37 mouse cellular contexts compared by ENCODE assay signal in genomic region chr1:157150107-157150506, GRCm38 (mm10). TPM values are rescaled to one million over a fixed set of nuclear protein-coding genes. Genes with fewer than 3 reads are reported as not detected.
"Had no signal": no experiment of that assay in that cellular context is flagged by ENCODE, and none has a peak within 500 bp of the region (broad histone marks: within the 10 kb centered on the region; RNA-seq: fewer than 3 reads in every experiment).

No protein-coding gene starts in this region.

- ATAC-seq: liver, embryonic 12.5 days; liver, postnatal 0 days; lung, postnatal 0 days; midbrain, embryonic 13.5 days; midbrain, embryonic 15.5 days had no signal

- H3K4me1 ChIP-seq: limb, embryonic 10.5 days; limb, embryonic 12.5 days; limb, embryonic 13.5 days; limb, embryonic 15.5 days; liver, embryonic 12.5 days; liver, embryonic 13.5 days; liver, embryonic 15.5 days; lung, embryonic 15.5 days; midbrain, embryonic 15.5 days; neural tube, embryonic 12.5 days had no signal

- H3K27me3 ChIP-seq: limb, embryonic 12.5 days; limb, embryonic 13.5 days; limb, embryonic 15.5 days; liver, embryonic 12.5 days; liver, embryonic 13.5 days; liver, embryonic 15.5 days; lung, embryonic 15.5 days; megakaryocyte, embryonic 14.5 days; midbrain, embryonic 12.5 days; midbrain, embryonic 13.5 days; midbrain, embryonic 15.5 days; neural tube, embryonic 12.5 days had no signal

- DNase-seq: left cerebral cortex, postnatal 4 days; liver; liver, embryonic 13.5 days; liver, postnatal 0 days; lung, adult 18-20 months; lung, adult 2 months; lung, embryonic 14.5 days; lung, postnatal 10 days; lung, postnatal 14 days; lung, postnatal 36 days; lung, postnatal 4 days; midbrain, embryonic 14.5 days had no signal

- H3K27ac ChIP-seq: left cerebral cortex, adult 2 months; limb, embryonic 10.5 days; limb, embryonic 12.5 days; limb, embryonic 13.5 days; limb, embryonic 15.5 days; liver, embryonic 12.5 days; liver, embryonic 13.5 days; liver, embryonic 14.5 days; liver, embryonic 15.5 days; lung, embryonic 15.5 days; macrophage; midbrain, embryonic 10.5 days; midbrain, embryonic 12.5 days; midbrain, embryonic 13.5 days; midbrain, embryonic 15.5 days; neural tube, embryonic 12.5 days had no signal

- H3K9me3 ChIP-seq: limb, embryonic 10.5 days; limb, embryonic 12.5 days; limb, embryonic 13.5 days; limb, embryonic 15.5 days; liver, embryonic 12.5 days; liver, embryonic 13.5 days; liver, embryonic 15.5 days; lung, embryonic 15.5 days; megakaryocyte, embryonic 14.5 days; midbrain, embryonic 10.5 days; midbrain, embryonic 12.5 days; midbrain, embryonic 13.5 days; midbrain, embryonic 15.5 days; neural tube, embryonic 12.5 days had no signal

- H3K36me3 ChIP-seq: limb, embryonic 12.5 days; limb, embryonic 15.5 days; liver, embryonic 12.5 days; liver, embryonic 13.5 days; liver, embryonic 15.5 days; lung, embryonic 15.5 days had no signal

- H3K4me2 ChIP-seq: limb, embryonic 12.5 days; limb, embryonic 13.5 days; limb, embryonic 15.5 days; liver, embryonic 11.5 days; liver, embryonic 12.5 days; liver, embryonic 13.5 days; liver, embryonic 15.5 days; lung, embryonic 14.5 days; lung, embryonic 15.5 days; midbrain, embryonic 12.5 days; midbrain, embryonic 13.5 days; midbrain, embryonic 15.5 days; neural tube, embryonic 12.5 days had no signal

- H3K4me3 ChIP-seq: left cerebral cortex, adult 2 months; limb, embryonic 10.5 days; limb, embryonic 12.5 days; limb, embryonic 13.5 days; limb, embryonic 15.5 days; liver, embryonic 12.5 days; liver, embryonic 13.5 days; liver, embryonic 15.5 days; lung, embryonic 15.5 days; megakaryocyte, embryonic 14.5 days; midbrain, embryonic 10.5 days; midbrain, embryonic 12.5 days; midbrain, embryonic 13.5 days; midbrain, embryonic 15.5 days; myocyte; neural tube, embryonic 12.5 days had no signal

- H3K9ac ChIP-seq: limb, embryonic 12.5 days; limb, embryonic 13.5 days; limb, embryonic 15.5 days; liver, embryonic 12.5 days; liver, embryonic 13.5 days; liver, embryonic 14.5 days; liver, embryonic 15.5 days; liver, postnatal 0 days; lung, embryonic 14.5 days; lung, embryonic 15.5 days; midbrain, embryonic 12.5 days; midbrain, embryonic 13.5 days; midbrain, embryonic 15.5 days; neural tube, embryonic 12.5 days had no signal

RNA-seq across cellular contexts. Expression of gene Tex35, which starts 41.6 kb away (rescaled TPM):
- polyA plus RNA-seq: limb, embryonic 10.5 days; limb, embryonic 11.5 days; limb, embryonic 12.5 days; limb, embryonic 13.5 days; limb, embryonic 14.5 days; limb, embryonic 15.5 days; liver, embryonic 11.5 days; liver, embryonic 12.5 days; liver, embryonic 13.5 days; liver, embryonic 14.5 days; liver, embryonic 15.5 days; liver, embryonic 16.5 days; liver, postnatal 0 days; lung, embryonic 14.5 days; lung, embryonic 15.5 days; lung, embryonic 16.5 days; lung, postnatal 0 days; macrophage; midbrain, embryonic 10.5 days; midbrain, embryonic 12.5 days; midbrain, embryonic 13.5 days; midbrain, embryonic 14.5 days; midbrain, embryonic 15.5 days; midbrain, postnatal 0 days; neural tube, embryonic 11.5 days; neural tube, embryonic 12.5 days had no signal
